Mouse (Mus musculus): ENCODE measurements at regions not wholly inside any gene's neighbourhood (a gene's known extent, or its start where the extent isn't known, plus 50 kb on each side); places are given as distances from the start of the nearest gene placed in this dataset.

- no peak for TF ChIP-seq POLR2A (IDR thresholded peaks at IDR 0.05; ENCODE audit: low read depth, low read length)
- TF ChIP-seq CTCF (IDR thresholded peaks at IDR 0.05; ENCODE audit: extremely low read depth, insufficient read depth, insufficient read length, insufficient replicate concordance) = no peak
Observed at GRCm38 (mm10) chr17:88346896-88347295, 93.6 kb upstream of the Foxn2 start.
